Mouse (Mus musculus): ENCODE data around the gene Zfp142.
A peak's percentile ranks its signal among the peaks of the same experiment; 100 is the strongest.

The Zfp142 gene

GRCm38 (mm10) chr1:74587773-74588445 is at the start of gene Zfp142, which contains the start of gene Bcs1l:
Zfp142 (minus strand) TSS chr1:74588246.
Bcs1l (plus strand) TSS chr1:74588289.
- peak; percentile 99 for DNase-seq (ENCODE audit: low spot score)

DNA sequence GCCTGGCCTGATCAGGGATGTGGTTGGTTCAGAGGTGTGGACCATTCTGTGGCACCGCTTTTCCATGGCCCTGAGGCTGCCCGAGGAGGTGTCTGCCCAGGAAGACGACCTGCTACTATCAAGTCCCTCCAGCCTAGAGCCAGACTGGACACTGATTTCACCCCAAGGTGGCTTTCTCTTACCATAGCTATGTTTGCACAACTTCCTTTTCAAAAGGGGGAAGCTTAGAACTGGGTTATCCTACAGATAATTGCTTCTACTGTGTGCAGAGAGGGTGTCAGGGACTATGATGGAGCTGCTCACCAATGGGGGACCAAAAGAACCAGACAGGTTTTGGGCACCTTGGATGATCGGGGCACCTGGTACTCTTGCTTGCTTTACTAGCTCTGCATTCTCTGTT is 44.7 kb upstream of the Zfp142 start:
- DNase-seq (ENCODE audit: low spot score) = no peak

DNA sequence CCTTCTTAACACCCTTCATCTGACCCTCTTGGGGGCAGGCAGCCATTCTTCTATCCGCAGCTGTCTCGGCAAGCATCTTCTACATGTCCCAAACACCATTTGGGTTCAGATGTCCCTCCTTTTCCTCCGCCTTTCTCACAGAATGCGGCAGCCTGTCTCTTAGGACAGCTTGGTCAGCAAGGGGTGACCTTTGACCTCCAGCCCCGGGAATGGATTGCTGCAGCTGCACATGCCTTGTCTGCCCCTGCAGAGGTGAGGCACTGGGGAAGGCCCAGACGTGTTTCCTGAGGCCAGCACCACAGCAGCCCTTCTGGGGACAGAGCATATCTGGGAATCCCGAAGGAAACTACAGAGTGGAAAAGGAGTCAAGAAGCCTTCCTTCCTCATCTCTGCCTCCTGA is 40.0 kb upstream of the Zfp142 start:
- no peak for DNase-seq (ENCODE audit: low spot score)

GRCm38 (mm10) chr1:74626076-74626475 is 38.0 kb upstream of the Zfp142 start:
- DNase-seq (ENCODE audit: low spot score) = no peak

GRCm38 (mm10) chr1:74624183-74624582 is 36.1 kb upstream of the Zfp142 start:
- no peak for DNase-seq (ENCODE audit: low spot score)

DNA sequence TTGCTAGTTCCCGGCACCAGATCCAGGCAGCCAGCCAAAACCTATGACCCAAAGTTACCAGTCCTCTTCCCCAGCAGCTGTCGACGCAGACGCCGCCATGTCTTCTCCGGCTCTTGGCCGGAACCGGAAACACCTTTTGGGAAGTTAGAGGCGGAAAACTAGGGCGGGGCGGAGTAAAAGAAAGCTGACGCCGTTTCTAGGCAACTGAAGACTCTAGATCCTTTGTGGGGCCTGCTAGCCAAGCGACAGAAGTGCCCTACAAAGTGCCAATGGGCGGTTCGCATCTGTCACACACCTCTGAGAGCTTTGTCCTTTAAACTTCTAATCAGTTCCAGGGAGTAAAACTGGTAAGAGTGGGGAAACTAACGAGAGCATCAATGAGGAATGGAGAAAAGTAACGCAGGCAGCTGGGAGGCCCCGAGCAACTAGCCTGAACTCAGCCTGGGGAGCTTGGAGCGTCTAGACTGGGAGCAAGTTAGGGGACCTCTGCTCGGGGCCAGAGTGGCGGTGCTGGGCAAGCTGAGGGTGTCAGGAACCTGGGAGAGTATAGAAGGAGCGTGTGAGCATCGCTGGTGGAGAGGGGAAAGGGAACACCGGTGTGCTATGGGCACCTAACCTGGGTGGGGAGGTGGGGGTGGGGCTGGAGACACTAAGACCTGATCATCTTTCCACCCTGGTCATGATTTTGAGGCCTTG is 13.4 kb upstream of the Zfp142 start, which contains the start of the genes Rnf25 and Stk36:
Gene Rnf25 (minus strand): TSS at position 131 of the 696 bp plus-strand sequence.
Gene Stk36 (plus strand): TSS at position 179 of the 696 bp plus-strand sequence.
- DNase-seq (ENCODE audit: low spot score) = peak; percentile 96

GRCm38 (mm10) chr1:74600501-74601266 is 12.6 kb upstream of the Zfp142 start:
- peak; percentile 11 for DNase-seq (ENCODE audit: low spot score)

- DNase-seq (ENCODE audit: low spot score) = no peak
Measured at GRCm38 (mm10) chr1:74594434-74594833, 6.4 kb upstream of the Zfp142 start.

DNA sequence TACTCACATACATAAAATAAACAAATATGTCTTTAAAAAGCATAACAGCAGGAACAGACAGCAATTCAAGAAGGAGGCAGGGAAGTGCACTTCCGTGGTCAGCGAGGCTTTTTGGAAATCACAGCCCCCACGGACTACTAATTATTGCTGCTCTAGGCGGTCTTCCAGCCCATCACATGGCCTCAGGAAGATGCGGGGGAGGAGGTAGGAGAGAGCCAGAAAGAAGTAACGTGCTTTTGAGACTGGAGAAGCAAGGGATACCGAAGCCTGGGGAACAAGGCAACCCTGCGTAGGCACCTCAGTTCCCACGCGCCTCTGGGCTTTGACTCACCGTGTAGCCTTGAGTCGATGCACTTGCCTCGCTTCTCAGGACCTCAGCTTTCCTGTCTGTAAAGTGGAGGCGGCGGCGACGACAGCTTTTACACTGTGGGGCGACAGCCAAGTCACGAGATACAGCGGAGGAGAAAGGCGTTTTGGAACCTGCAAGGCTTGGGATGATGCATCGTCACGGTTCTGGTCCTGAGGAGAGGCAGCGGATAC is 743 bp downstream of the Zfp142 start:
- no peak for DNase-seq (ENCODE audit: low spot score)

- DNase-seq (ENCODE audit: low spot score) = no peak
Measured at GRCm38 (mm10) chr1:74584616-74585398, 3.2 kb downstream of the Zfp142 start.

DNA sequence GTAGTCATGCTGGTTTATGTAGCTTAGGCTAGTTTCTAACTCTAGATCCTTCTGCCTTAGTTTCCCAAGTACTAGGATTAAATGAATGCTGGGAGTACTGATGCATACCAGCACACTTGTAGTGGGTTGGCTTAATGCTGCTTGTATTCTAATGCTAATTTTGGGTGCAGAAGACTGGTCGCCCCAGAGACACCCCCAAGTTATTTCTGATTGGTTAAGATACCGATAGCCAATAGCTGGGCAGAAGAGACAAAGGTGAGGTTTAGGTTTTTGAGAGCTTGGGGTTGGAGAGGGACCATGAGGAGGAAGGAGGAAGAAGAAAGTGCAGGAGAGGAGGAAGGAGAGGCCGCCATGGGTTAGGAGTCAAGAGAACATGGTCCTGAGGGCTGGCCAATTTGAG is 5.4 kb downstream of the Zfp142 start:
- DNase-seq (ENCODE audit: low spot score) = no peak

GRCm38 (mm10) chr1:74569739-74570719 is 18.0 kb downstream of the Zfp142 start:
- no peak for DNase-seq (ENCODE audit: low spot score)

GRCm38 (mm10) chr1:74565834-74566233 is 22.2 kb downstream of the Zfp142 start:
- no peak for DNase-seq (ENCODE audit: low spot score)

DNA sequence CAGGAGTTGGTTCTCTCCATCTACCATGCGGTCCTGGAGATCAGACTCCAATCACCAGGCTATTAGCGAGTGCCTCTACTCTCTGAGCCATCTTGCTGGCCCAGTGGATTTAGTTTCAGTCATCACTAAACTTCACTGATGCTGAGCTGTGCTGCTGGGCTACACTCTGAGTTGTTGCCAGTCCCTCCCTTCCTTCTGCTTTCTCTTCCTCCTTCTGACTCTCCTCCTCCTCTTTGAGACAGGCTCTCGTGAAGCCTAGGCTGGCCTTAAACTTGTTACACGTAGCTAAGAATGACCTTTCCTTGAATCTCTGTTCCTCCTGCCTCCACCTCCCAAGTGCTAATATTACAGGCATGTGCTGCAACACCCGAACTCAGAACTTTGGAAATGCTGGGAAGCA is 29.0 kb downstream of the Zfp142 start:
- no peak for DNase-seq (ENCODE audit: low spot score)

GRCm38 (mm10) chr1:74544184-74544583 is 43.9 kb downstream of the Zfp142 start, which contains the start of gene Usp37:
Usp37 (minus strand) TSS chr1:74544284.
- DNase-seq (ENCODE audit: low spot score) = no peak

DNA sequence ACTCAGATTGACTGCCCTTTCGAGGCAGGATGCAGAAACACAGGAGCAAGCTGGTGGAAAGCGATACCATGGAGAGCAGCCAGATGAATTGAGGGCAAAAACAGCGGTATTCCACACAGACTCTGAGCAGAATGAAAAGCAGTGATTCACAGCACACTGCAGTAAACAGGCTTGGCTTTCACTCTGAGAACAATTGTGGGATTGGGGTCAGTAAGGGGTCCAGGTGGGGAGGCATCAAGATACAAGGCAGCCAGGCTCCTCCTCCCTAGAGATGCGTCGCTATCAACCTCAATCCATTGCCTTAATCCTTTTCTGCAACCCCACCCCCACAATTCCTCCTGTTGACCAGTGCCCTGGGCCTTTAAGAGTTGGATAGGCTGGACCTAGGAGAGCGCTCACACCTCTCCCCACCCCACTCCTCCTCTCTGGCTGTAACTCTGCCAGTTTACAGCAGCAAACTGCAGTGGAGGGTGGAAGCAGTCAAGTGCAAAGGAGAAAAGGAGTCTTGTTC is 45.5 kb downstream of the Zfp142 start, which contains the start of gene Plcd4:
Gene Plcd4 (plus strand): TSS at position 438 of the 511 bp plus-strand sequence.
- peak; percentile 56 for DNase-seq (ENCODE audit: low spot score)

- DNase-seq (ENCODE audit: low spot score) = no peak
Measured at GRCm38 (mm10) chr1:74538650-74539049, 49.4 kb downstream of the Zfp142 start.

DNA sequence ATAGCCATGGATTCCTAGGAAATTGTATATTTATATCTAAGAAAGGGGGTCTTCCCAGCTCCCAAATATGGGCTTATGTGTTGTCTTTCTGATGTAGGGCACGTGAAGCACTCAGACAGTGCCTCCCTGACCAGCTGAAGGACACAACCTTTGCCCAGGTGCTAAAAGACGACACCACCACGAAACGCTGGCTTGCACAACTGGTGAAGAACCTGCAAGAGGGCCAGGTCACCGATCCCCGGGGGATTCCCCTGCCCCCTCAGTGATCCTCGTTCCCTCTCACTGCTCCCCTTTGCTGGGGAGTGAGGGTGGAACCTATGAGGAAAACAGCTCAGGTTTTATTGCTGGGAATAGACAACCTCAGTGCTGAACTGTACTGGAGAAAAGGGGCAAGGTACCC is 59.5 kb downstream of the Zfp142 start:
- no peak for DNase-seq (ENCODE audit: low spot score)

DNA sequence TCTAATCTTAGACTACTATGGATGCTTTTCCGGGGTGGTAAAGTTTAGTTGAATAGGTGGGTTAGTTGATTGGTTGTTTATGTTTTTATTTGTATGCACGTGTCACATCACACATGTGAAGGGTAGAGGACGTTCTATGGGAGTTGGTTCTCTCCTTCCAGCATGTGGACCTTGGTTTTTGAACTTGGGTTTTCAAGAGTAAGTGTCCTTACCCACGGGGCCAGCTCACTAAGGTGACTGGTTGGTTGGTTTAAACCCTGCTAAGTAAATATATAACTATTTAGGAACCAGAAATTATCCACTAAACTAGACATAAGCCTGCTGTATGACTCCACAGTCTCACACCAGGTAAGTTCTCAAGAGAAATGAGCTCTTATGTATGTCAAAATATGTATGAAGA is 63.3 kb downstream of the Zfp142 start:
- DNase-seq (ENCODE audit: low spot score) = no peak

GRCm38 (mm10) chr1:74519875-74520274 is 68.2 kb downstream of the Zfp142 start:
- DNase-seq (ENCODE audit: low spot score) = no peak
